Mouse (Mus musculus) embryo, embryonic 11.5 days (tissue): ENCODE data around the gene Lsm7.

ENCODE experiments used
- DNase-seq: peaks from one replicate; pipeline ENCODE4 v3.0.0-alpha.2; 2012; ENCODE audit warnings: low read depth, low spot score

Lsm7 gene

GRCm38 (mm10) chr10:80854913-80855748 is at the start of gene Lsm7, which contains the start of gene Sppl2b:
Gene Lsm7, minus strand, starts transcription at chr10:80855209.
Gene Sppl2b, plus strand, starts transcription at chr10:80855275.
- peak; percentile 97 for DNase-seq

- DNase-seq: no peak
Measured at GRCm38 (mm10) chr10:80904709-80905108, 49.7 kb upstream of the Lsm7 start.

GRCm38 (mm10) chr10:80904004-80904693 is 49.1 kb upstream of the Lsm7 start:
- no peak for DNase-seq

GRCm38 (mm10) chr10:80903282-80903681 is 48.3 kb upstream of the Lsm7 start:
- DNase-seq: no peak

- DNase-seq: no peak
Measured at GRCm38 (mm10) chr10:80902273-80902940, 47.4 kb upstream of the Lsm7 start.

GRCm38 (mm10) chr10:80901409-80902272 is 46.6 kb upstream of the Lsm7 start:
- no peak for DNase-seq

- DNase-seq: peak; percentile 99
Measured at GRCm38 (mm10) chr10:80900318-80901247, 45.6 kb upstream of the Lsm7 start, which contains the start of gene Timm13. Gene Timm13, minus strand, starts transcription at chr10:80900969.

GRCm38 (mm10) chr10:80899591-80900317 is 44.7 kb upstream of the Lsm7 start:
- DNase-seq: no peak

GRCm38 (mm10) chr10:80899074-80899473 is 44.1 kb upstream of the Lsm7 start:
- no peak for DNase-seq

GRCm38 (mm10) chr10:80897861-80898510 is 43.0 kb upstream of the Lsm7 start:
- no peak for DNase-seq

- no peak for DNase-seq
Measured at GRCm38 (mm10) chr10:80896581-80897485, 41.8 kb upstream of the Lsm7 start.

GRCm38 (mm10) chr10:80895697-80896096 is 40.7 kb upstream of the Lsm7 start:
- no peak for DNase-seq

GRCm38 (mm10) chr10:80895100-80895499 is 40.1 kb upstream of the Lsm7 start:
- DNase-seq: no peak

- DNase-seq: no peak
Measured at GRCm38 (mm10) chr10:80887181-80887580, 32.2 kb upstream of the Lsm7 start.

- DNase-seq: peak; percentile 46
Measured at GRCm38 (mm10) chr10:80881301-80881700, 26.3 kb upstream of the Lsm7 start.

- no peak for DNase-seq
Measured at GRCm38 (mm10) chr10:80880901-80881300, 25.9 kb upstream of the Lsm7 start.

GRCm38 (mm10) chr10:80880131-80880641 is 25.2 kb upstream of the Lsm7 start:
- DNase-seq: peak; percentile 56

GRCm38 (mm10) chr10:80876594-80876993 is 21.6 kb upstream of the Lsm7 start:
- DNase-seq: no peak
